Mouse (Mus musculus): Measurements from ENCODE around the gene Ubr2. TPM values are rescaled to one million over a fixed set of nuclear protein-coding genes. Genes with fewer than 3 reads are reported as not detected.

Gene Ubr2
- total RNA-seq, 2 experiments from 2014 or later = 37.7 to 44.1 TPM

DNA sequence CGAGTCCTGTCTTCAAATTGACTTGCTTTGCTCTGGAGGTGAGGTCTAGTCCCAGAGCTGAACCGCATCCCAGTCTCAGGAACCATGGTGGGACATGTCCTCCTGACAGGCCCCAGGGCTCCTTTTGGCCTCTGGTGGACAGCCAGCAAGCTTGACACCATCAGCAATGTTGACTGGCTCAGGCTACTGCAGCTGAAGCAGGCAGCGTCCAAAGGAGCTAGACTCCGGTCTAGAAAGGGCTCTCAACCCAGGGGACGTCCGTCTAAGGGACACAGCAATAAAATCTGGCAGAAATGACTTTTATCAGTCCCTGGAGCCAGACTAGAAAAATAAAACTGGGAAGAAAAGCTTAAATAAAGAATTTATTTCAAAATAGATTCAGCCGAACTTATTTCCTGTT, 80.5 kb downstream of the Ubr2 start:
- no peak for DNase-seq (ENCODE audit: low spot score in 2 of 2)

DNA sequence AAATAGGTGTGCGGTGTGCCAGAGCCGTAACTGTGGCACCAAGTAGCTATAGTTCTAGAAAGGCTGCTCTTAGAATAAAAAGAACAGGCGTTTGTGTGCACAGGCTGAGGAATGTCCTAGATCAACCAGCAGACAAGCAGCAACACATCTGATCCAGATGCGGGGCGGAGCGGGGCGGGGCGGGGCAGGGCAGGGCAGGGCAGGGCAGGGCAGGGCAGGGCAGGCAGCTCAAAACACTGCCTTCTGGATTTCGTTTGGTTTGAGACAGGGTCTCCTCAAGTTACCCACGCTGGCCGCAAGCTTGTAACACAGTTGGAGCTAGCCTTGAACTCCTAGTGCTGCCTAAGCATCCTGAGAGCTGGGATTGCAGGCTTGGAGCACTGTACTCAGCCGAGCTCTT, 81.1 kb downstream of the Ubr2 start:
- DNase-seq (ENCODE audit: low spot score in 2 of 2) = no peak

DNA sequence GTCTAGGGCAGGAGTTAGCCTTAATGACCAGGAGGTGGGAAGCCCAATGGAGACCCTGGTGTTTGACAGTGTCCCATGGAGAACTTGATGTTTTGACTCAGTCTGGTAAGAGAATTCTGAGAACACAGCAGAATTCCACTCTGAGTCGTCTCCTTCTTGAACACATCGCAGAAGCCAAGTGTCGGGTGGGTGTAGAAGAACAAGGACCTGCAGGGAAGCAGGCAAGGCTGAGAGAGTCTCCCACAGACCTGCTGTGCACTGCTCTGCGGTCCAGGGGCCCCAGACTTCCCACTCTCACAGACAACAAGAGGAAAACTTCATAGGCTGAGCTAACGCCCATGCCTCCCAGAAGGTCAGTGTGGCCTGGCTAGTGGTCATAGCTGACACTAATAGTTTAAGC, 82.6 kb downstream of the Ubr2 start:
- DNase-seq (ENCODE audit: low spot score in 2 of 2) = no peak

DNA sequence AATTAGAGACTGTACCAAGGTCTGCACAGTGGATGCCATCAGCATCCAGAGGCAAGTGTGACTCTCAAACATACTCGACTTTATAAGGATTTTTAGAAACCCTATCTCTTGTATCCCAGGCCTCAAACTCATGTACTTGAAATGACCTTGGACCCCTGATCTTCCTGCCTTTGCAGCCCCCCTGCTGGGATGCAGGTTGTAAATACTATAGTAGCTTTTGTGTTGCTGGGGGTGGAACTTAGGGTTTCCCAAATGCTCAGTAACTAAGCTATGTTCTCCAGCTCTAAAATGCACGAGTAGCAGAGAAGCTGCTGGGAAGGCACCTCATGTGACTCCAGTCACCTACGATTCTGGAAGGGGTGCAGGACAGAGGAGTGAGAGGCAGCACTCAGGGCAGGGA, 83.4 kb downstream of the Ubr2 start:
- no peak for DNase-seq (ENCODE audit: low spot score in 2 of 2)

DNA sequence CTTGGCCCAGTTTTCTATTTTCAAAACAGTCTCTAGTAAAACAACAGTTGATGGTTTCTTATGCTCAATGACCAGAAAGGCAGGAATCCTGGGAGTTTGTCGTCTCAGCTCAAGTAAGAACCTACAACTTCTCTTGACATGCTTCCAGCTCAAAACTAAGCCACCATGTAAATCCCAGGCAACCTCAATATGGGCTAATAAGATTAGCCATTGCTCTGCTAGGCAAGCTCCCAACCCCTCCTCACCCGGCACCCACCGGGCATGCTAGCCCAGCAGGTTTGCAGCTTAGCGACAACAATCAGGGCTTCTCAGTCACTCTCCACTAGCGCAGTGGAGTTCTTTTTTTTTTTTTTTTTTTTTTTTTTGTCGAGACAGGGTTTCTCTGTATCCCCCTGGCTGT, 84.2 kb downstream of the Ubr2 start:
- DNase-seq (ENCODE audit: low spot score in 2 of 2) = no peak

DNA sequence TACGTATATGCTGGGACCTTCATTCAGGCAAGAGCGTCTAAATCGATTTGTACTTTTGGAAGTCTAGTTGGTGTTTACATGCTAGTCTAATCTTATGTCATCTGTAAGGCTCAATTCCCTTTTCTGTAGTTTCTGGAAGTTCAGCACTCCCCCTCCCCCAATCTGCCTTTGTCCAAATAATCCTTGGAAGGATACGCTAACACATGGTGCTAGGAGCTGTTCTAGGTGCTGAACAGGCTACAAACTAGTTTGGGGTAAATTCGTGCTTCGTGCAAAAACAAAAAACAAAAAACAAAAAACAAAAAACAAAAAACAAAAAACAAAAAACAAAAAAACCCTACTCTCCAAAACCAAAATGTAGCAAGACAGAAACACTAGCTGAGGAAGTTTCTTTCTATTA, 89.5 kb downstream of the Ubr2 start:
- DNase-seq (ENCODE audit: low spot score in 2 of 2) = no peak

DNA sequence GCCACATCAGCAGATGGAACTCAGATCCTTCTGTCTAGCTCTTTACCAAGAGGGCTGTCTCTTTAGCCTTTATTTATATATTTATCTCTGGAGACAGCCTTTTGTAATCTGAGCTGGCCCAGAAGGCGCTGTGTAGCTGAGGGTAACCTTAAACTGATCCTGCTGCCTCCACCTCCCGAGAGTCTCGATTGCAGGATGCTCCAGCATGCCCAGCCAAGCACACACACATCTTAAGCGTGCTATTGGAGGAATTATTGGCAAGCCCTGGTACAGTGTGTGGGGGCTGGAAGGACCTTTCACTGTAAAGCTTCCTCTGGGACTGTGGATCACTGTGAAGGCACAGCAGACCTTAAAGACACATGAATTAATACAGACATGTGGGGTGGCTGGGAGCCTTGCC, 91.4 kb downstream of the Ubr2 start:
- no peak for DNase-seq (ENCODE audit: low spot score in 2 of 2)

DNA sequence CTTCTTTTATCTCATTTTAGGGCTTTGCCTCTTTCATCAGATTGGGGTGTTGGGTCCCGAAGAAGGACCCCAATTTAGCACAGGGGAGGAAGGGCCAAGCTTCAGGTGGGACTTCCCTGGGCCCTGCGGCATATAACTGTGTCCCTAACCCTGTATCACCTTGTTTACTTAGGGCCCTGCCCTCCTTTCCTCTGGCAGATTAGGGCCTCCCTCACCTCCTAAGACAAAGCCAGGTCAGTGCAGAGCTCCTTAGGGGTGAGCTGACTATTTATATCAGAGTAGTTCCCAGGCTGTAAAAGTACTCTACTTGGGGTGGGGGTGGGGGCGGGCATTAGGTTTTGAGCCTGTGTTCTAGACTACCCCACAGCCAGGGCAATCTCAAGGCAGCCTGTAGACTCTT, 95.2 kb downstream of the Ubr2 start:
- DNase-seq (ENCODE audit: low spot score in 2 of 2) = no peak

DNA sequence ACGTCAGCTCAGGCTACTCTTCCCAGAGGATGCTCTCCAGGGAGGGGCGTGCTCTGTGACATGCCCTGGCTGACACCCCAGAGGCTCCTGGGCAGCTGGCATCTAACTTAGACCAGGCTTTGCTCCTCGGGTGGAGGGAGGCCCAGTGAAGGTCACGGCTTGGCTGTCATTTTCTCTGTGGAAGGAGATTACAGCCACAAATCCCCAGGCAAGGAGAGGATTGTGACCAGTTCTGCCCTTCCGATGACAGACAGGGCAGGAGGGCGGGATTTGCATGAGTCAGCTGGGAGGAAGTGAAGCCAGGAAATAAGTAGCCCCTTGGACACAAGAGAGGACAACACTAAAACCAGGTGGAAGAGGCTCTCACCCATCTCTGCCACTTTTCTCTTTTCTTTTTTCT, 98.0 kb downstream of the Ubr2 start:
- no peak for DNase-seq (ENCODE audit: low spot score in 2 of 2)

DNA sequence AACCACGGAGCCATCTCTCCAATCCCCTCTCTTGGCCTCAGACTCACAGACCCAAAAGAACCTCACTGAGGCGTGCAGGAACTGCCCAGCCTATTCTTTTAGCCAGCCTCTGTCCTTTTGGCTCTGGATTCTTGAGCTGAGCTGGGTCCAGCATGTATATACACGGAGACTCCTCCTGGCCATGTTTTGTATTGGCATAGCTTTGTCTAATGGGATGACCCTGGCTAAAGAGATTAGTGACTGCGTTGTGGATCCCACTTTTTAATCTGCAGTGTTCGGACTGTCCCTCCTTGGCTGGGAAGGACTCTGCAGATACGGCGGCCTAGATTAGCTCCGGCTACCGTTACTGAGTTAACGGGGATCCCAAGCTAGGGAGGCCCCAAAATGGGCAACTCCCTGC, 100.2 kb downstream of the Ubr2 start, which contains the start of gene Prph2:
Gene Prph2, plus strand, starts transcription at position 274 of the 400 bp plus-strand sequence.
- no peak for DNase-seq (ENCODE audit: low spot score in 2 of 2)

DNA sequence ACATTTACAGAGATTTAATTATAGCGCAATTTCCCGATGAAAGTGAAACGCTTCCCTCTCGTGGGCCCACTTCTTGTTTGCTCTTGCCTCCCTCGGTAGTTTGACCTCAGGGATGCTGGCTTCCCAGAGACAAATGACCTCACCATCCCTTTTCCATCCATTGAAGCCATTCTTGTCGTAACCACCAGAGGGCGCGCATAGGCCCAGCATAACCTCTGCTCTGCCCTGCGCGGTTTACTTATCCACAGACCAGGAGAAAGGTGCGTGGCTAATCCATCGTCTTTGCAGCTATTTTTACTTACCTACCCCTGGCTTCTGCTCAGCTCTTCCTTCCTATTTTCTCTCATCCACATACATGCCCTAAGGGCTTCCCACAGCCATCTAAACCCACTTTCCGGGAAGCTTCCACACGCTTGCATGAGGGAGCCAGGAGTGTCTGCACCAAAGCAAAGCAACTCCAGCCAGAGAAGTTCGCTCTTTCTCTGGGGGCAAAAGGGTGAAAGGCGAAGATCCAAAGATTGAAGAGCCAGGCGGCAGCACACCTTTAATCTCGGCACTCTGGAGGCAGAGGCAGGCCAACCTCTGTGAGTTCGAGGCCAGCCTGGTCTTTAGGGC, 106.4 kb downstream of the Ubr2 start:
- peak; percentile 51 to 74 for DNase-seq (ENCODE audit: low spot score in 2 of 2)

DNA sequence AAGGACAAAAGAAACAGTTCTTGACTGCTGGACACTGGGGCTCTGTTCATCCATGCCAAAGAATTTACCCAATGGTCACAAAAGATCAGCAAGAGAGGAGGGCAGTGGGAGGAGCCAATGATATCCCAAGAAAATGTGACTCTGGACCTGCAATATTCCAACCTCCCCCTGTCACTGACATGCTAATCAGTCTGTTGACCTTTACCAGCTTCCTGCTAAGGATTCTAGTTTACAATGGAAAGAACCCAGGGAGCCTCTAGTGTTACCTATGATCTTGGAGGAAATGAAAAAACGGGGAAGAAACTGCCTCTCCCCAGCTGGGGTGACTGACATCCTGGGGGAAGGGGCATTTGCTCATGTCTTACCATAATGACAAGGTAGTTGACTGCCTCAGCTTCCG, 109.4 kb downstream of the Ubr2 start:
- no peak for DNase-seq (ENCODE audit: low spot score in 2 of 2)

DNA sequence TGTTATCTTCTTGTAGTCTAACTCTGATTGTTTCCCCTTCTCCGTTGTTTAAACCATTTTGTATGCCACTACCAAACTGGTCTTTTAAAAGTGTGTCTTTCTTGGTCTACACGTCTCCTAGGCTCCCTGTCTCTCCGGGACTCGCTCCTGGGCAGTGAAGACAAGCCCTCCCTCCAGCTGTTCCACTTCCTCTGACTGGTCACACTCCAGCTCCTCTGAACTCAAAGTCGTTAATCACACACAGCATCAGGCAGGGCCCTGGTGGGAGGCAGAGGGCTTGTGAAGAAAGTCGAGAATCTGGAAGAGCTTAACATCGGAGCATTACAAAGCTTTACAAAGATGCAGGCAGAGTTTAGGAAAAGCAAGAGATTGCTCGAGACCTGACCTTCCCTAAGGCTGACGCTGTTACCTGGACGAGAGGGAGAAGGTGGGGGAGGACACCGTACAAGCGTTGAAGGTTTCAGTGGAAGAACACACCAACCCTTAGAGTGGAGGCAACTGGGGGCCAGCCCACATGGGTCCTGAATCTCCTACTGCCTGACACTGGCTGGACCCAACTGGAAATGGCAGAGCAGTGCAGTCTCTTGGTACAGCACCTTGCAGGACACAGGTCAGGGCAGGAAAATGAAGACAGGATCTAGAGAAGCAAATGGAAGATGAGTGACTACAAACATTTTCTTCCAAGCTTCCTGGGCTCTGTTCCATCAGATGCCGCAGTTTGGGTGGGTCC, 113.0 kb downstream of the Ubr2 start:
- no peak for DNase-seq (ENCODE audit: low spot score in 2 of 2)

DNA sequence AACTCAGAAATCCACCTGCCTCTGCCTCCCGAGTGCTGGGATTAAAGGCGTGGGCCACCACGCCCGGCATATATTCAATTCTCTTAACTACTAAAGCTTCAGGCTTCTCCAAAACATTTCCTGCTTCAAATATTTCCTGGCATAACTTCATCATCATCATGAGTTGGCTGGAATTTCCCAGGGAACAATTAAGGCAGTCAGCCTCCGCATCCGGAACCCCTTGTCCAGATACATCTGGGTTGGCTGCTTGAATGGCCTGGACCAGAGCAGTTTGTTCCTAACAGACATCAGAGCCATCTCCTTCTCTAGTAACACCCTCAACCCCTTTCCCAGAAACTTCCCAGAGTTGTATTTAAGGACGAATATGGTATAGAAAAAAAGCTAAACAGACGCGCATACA, 114.9 kb downstream of the Ubr2 start:
- no peak for DNase-seq (ENCODE audit: low spot score in 2 of 2)

DNA sequence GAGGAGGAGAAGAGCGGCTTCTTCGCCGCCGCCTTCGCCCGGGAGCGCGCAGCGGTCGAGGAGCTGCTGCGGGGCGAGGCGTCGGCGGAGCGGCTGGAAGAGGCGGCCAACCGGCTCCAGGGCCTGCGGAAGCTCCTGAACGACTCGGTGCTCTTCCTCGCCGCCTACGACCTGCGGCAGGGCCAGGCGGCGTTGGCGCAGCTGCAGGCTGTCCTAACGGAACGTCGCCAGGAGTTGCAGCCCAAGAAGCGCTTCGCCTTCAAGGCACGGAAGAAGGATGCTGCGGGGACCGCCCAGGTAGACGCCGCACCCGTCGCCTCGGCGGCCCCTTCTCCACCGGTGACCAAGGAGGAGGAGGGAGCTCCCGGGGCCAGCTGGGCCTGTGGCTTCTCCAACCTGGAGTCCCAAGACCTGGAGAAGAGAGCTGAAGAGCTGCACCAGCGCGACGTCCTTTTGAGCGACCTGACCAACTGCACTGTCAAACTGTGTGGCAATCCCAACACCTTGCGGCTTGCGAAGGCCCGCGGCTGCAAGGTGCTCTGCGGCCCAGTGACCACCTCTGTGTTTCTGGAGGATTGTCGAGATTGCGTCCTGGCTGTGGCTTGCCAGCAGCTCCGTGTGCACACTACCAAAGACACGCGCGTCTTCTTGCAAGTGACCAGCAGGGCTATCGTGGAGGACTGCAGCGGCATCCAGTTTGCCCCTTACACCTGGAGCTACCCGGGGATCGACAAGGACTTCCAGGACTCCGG, 119.3 kb downstream of the Ubr2 start:
- peak; percentile 35 to 57 for DNase-seq (ENCODE audit: low spot score in 2 of 2)

DNA sequence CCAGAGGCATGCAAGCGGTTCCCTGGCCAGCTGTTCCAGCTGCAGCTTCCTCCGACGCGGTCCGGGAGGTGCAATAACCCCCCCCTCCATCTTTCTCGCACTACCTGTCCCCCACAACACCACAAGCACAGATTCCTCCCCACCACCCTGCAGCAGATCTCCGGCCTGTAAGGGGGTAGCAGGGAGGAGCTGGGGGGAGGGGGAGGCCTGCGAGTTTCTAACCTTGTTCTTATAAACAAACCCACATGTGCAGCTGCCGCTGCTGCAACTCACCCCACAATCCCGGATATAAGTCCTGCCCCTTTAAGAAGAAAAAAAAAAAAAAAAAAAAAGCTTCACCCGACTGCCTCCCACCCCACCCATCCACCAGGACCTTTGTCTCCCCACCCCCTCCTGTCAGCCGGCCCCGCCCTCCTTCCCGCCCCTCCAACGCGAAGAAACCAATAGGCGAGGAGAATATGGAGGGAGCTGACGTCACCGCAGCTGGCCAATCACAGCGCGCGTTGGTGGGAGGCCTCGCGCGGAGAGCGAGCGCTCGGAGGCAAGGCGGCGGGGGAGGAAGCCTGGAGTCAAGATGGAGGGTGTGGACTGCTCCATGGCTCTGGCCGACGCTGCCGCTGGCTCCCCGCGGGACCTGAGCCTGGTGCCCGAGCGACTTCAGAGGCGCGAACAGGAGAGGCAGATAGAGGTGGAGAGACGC, 120.1 kb downstream of the Ubr2 start, which contains the start of gene Tbcc:
Gene Tbcc, plus strand, starts transcription at position 569 of the 700 bp plus-strand sequence.
- peak; percentile 93 to 96 for DNase-seq (ENCODE audit: low spot score in 2 of 2)

DNA sequence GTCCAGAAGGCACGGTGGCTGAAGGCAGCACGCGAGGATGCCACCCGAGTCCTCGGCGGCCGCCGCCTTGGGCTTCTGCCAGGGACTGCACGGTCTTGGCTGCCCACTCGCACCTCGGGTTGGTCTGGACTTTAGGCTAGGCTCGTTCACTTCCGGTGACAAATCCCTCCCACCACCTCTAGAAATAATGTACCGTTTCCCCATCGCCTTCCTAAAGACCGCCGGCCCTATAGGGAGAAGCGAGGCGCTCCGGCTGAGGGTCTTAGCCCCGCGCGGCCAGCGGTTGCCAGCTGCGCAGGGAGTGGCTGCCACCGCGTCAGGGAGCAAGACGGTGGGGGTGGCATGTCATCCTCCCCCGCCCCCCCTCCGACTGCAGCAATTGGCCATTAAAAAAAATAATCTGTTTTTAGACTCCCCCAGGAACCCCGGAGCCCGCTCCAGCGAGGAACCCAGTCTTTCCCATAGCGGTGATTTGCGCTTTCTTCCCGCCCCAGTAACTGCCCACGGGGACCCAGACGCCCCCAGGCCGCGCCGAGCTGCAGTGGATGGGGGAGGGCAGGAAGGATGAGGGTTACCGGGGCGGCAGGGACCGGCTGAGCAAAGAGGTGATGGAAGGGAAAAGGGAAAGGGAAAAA, 120.8 kb downstream of the Ubr2 start:
- DNase-seq (ENCODE audit: low spot score in 2 of 2) = peak; percentile 62 to 79

DNA sequence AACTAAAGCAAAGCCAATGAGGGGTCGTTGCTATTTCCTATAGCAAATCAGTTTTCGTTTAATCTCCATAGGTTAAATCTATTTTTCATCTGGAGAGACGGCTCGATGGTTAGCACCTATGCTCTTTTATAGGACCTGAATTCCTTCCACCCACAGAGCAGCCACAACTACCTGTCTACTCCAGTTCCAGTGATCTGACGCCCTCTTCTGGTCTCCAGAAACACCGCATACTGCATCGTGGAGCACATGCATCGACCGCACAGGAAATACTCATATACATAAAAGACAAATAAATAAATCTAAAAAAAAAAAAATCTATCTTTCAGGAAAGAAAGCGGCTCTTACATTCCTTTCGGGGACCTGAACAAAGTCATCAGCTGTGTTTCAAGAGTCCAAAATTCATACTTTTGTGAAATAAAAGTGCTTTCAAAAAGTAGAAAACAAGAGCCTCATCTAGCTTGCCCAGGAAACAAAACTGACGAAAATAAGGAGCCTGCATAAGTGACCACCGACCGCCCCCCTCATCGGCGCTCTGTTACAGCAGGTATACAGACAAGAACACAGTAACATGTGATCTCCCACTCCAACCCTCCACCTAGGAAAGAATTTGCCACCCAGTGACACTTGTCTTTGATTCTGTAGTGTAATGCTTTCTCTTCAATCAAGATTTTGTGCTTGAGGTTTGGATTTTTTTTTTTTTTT, 121.7 kb downstream of the Ubr2 start:
- no peak for DNase-seq (ENCODE audit: low spot score in 2 of 2)

DNA sequence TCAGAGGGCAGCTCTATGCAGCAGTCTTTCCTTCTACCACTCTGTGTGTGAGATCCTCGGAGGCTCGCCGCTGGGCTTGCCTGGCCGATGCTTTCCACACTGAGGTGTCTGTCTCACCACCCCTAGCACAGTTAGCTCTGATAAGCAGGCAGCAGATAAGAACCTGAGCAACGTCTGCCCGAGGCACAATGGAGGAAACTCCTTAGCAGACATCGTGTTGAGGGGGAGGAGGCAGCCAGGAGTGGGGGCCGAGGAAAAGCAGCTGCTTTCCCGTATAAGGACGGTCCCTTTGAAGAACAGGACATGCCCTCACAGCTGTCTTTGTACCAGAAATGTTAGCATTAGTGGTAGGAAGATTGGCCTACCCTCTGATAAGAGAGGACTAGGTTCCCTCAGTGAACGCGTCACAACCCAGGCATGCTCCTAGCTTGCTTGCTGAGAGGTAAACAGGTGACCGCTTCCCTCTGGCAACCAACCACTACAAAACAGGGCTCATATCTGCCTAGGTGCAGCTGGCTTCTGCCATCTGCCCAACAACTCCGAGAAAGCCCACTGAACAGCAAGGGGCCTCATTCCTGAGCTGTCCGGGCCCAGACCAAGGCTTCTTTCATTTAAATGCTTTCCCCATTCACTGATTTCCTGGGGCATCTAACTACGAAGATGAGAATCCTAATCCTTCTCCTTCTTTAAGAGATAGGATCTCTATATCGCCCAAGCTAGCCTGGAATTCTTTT, 124.3 kb downstream of the Ubr2 start:
- no peak for DNase-seq (ENCODE audit: low spot score in 2 of 2)
